Mouse (Mus musculus) MN1 (cell line): ENCODE results near the gene Psmb2.

Experiments used
- DNase-seq: peaks from one replicate; pipeline ENCODE4 v3.0.0-alpha.2; 2016; ENCODE audit warnings: low spot score

Psmb2 gene

GRCm38 (mm10) chr4:126732111-126732510, 54.7 kb downstream of the Psmb2 start:
- DNase-seq, result no peak

GRCm38 (mm10) chr4:126732531-126733380, 55.3 kb downstream of the Psmb2 start:
- DNase-seq, result no peak

- DNase-seq, result no peak
Observed at GRCm38 (mm10) chr4:126734001-126734603, 56.7 kb downstream of the Psmb2 start.

GRCm38 (mm10) chr4:126734700-126735381, 57.4 kb downstream of the Psmb2 start:
- DNase-seq, result no peak

GRCm38 (mm10) chr4:126735382-126736000, 58.1 kb downstream of the Psmb2 start:
- DNase-seq, result no peak

GRCm38 (mm10) chr4:126736001-126736414, 58.6 kb downstream of the Psmb2 start, which contains the start of gene Tfap2e:
Gene Tfap2e (minus strand): TSS chr4:126736240.
- no peak for DNase-seq

GRCm38 (mm10) chr4:126739966-126740676, 62.7 kb downstream of the Psmb2 start:
- no peak for DNase-seq

- peak; percentile 72 for DNase-seq
Observed at GRCm38 (mm10) chr4:126741448-126741847, 64.0 kb downstream of the Psmb2 start.

GRCm38 (mm10) chr4:126742976-126743375, 65.5 kb downstream of the Psmb2 start:
- DNase-seq, result no peak

- DNase-seq, result no peak
Observed at GRCm38 (mm10) chr4:126743713-126744112, 66.3 kb downstream of the Psmb2 start.

- DNase-seq, result no peak
Observed at GRCm38 (mm10) chr4:126744831-126745230, 67.4 kb downstream of the Psmb2 start.

- DNase-seq, result peak; percentile 45
Observed at GRCm38 (mm10) chr4:126745506-126746193, 68.2 kb downstream of the Psmb2 start.

GRCm38 (mm10) chr4:126746194-126746840, 68.9 kb downstream of the Psmb2 start:
- DNase-seq, result no peak

- no peak for DNase-seq
Observed at GRCm38 (mm10) chr4:126748381-126748780, 71.0 kb downstream of the Psmb2 start.

- no peak for DNase-seq
Observed at GRCm38 (mm10) chr4:126749553-126749952, 72.1 kb downstream of the Psmb2 start.

- DNase-seq, result peak; percentile 21
Observed at GRCm38 (mm10) chr4:126750046-126750683, 72.7 kb downstream of the Psmb2 start.

GRCm38 (mm10) chr4:126750863-126751555, 73.6 kb downstream of the Psmb2 start:
- no peak for DNase-seq

- no peak for DNase-seq
Observed at GRCm38 (mm10) chr4:126751556-126752023, 74.2 kb downstream of the Psmb2 start.

GRCm38 (mm10) chr4:126752024-126752607, 74.7 kb downstream of the Psmb2 start:
- peak; percentile 37 for DNase-seq
